Mouse (Mus musculus): ENCODE measurements around the gene Gspt1.

DNA sequence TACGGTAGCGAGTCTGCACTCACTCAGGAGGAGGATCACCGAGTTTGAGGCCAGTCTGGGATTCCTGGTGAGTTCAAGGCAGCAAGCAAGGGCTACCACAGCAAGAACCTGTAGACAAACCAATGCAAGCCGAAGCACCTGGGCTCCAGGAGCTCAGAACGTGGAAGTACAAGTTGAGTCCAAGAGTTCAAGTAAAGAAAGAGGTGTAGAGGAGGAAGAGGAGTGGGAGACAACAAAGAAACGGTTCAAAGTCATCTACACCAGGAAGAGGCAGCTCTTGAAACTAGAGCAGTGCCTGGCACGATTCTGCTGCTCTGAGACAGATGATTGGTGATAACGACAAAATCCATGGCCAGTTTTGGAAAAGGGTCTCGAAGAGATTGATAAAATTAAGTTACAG, 8.4 kb downstream of the Gspt1 start:
- TF ChIP-seq POLR2A (IDR thresholded peaks at IDR 0.05; ENCODE audit: low read depth, low read length) (no peak), CTCF (IDR thresholded peaks at IDR 0.05; ENCODE audit: extremely low read depth, insufficient read depth, insufficient read length, insufficient replicate concordance) (no peak)

Data from spleen, adult 2 months (tissue).